Mouse (Mus musculus) liver, embryonic 15.5 days (tissue): ENCODE data around the gene Ankrd23. TPM values are rescaled to one million over a fixed set of nuclear protein-coding genes. Genes with fewer than 3 reads are reported as not detected.
A peak's percentile ranks its signal among the peaks of the same experiment; 100 is the strongest.

Experiments
- ATAC-seq: fragments of 200-750 bp; cut with Nextera tagmentation; 2 replicates; pipeline ENCODE4 v1.8.0; 2017; ENCODE audit warnings: moderate number of reproducible peaks, mild to moderate bottlenecking, moderate library complexity; ENCODE audit not compliant: insufficient read depth
- H3K27ac ChIP-seq: fragments of 300-500 bp; sonication (generic); replicated peaks from 2 replicates; pipeline ENCODE4 v1.5.1; 2015; ENCODE audit warnings: mild to moderate bottlenecking, inconsistent platforms
- H3K27me3 ChIP-seq: fragments of 300-500 bp; sonication (generic); 2 replicates; pipeline ENCODE4 v1.6.1; 2015; ENCODE audit warnings: mild to moderate bottlenecking, inconsistent platforms
- H3K36me3 ChIP-seq: fragments of 300-500 bp; sonication (generic); replicated peaks from 2 replicates; pipeline ENCODE4 v1.6.1; 2015; ENCODE audit warnings: moderate library complexity, mild to moderate bottlenecking, inconsistent platforms
- H3K4me1 ChIP-seq: fragments of 300-500 bp; sonication (generic); replicated peaks from 2 replicates; pipeline ENCODE4 v1.6.1; 2015; ENCODE audit warnings: inconsistent platforms
- H3K4me2 ChIP-seq: fragments of 300-500 bp; sonication (generic); 2 replicates; pipeline ENCODE4 v1.6.1; 2015; ENCODE audit warnings: moderate library complexity, mild to moderate bottlenecking, inconsistent platforms
- H3K4me3 ChIP-seq: fragments of 300-500 bp; sonication (generic); replicated peaks from 2 replicates; pipeline ENCODE4 v1.5.1; 2015; ENCODE audit warnings: mild to moderate bottlenecking, inconsistent platforms
- H3K9ac ChIP-seq: fragments of 300-500 bp; sonication (generic); 2 replicates; pipeline ENCODE4 v1.6.1; 2015; ENCODE audit warnings: moderate library complexity, mild to moderate bottlenecking, inconsistent platforms
- H3K9me3 ChIP-seq: fragments of 300-500 bp; sonication (generic); replicated peaks from 2 replicates; pipeline ENCODE4 v1.6.1; 2016; ENCODE audit warnings: inconsistent platforms
- WGBS: fragments of 180-500 bp; shearing (Covaris S2); methylation state at CpG from one replicate; pipeline ENCODE4 v1.1.7; 2015; ENCODE audit warnings: mixed read lengths; ENCODE audit not compliant: insufficient replicate concordance; 5-methylcytosine and 5-hydroxymethylcytosine counted together
- polyA plus RNA-seq: library from polyadenylated mRNA; unstranded; fragments of >200 nt; fragmentation: Nextera tagmentation; extraction: Ambion mirVana; gene quantifications from 2 replicates; pipeline ENCODE4 v1.2.1, GENCODE M21; 2015

Ankrd23 gene
- polyA plus RNA-seq, 1 experiment from 2014 or later = 2.3 TPM

DNA sequence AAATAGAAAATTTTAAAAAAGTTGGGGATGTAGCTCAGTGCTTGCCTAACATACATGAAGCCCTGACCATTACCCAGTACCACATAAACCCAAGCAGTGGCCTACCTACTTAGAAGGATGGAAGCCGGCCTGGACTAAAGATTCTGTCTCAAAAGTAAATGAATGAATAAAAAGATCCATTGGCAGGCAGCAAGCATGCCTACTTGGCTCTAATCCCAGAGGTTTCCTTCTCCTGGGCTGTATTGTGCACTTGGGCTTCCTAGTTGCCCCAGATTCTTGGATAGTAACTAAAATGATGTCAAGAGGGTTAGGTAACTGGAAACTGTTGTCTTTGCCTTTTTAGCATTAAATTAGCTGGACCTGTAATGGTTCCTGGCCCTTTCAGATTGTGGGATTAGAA lies 23.4 kb downstream of the Ankrd23 start:
- H3K36me3 ChIP-seq = peaks cover 14% of the 10 kb centered on the region; the same call in 1 of the 2 replicates
- peak overlapping the region; percentile 96 for H3K4me3 ChIP-seq
- 22% methylated on average over 1 of the region's 1 CpGs for WGBS
- H3K9me3 ChIP-seq = no peaks in the 10 kb centered on the region
- H3K9ac ChIP-seq = peak overlapping the region; percentile 85; the same call in 1 of the 2 replicates
- H3K27ac ChIP-seq = no peak overlapping the region
- peak overlapping the region; percentile 96 for H3K4me2 ChIP-seq
- H3K27me3 ChIP-seq = no peaks in the 10 kb centered on the region
- ATAC-seq = no peak
- peaks cover 30% of the 10 kb centered on the region for H3K4me1 ChIP-seq

DNA sequence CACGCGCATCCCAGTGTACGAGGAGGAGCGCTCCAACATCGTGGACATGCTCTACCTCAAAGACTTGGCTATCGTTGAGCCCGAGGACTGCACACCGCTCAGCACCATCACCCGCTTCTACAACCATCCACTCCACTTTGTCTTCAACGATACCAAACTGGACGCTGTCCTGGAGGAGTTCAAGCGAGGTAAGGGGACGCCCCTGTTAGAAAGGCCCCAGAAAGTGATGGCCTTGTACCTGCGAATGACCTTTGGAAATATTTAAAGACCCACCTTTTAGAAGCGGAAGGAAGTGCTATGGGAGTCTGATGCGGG lies 23.8 kb downstream of the Ankrd23 start:
- no peak for ATAC-seq
- Histone ChIP-seq H3K4me3 (peak overlapping the region; percentile 96), H3K27ac (no peak overlapping the region)

DNA sequence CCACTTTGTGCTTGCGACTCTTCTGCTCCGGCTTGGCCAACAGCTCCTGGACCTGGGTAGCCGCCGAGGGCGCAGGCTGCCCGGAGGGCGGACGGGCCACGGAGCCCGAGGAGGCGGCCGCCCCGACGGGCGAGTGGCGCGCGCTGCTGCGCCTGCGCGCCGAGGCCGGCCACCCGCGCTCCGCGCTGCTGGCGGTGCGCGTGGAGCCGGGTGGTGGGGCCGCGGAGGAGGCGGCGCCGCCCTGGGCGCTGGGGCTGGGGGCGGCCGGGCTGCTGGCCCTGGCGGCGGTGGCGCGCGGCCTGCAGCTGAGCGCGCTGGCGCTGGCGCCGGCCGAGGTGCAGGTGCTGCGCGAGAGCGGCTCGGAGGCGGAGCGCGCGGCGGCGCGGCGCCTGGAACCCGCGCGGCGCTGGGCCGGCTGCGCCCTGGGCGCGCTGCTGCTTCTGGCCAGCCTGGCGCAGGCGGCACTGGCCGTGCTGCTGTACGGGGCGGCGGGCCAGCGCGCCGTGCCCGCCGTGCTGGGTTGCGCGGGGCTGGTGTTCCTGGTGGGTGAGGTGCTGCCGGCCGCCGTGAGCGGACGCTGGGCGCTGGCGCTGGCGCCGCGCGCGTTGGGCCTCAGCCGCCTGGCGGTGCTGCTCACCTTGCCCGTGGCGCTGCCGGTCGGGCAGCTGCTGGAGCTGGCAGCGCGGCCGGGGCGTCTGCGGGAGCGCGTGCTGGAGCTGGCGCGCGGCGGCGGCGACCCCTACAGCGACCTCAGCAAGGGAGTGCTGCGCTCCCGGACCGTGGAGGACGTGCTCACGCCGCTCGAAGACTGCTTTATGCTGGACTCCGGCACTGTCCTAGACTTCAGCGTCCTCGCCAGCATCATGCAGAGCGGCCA lies 24.4 kb downstream of the Ankrd23 start:
- Histone ChIP-seq H3K4me1 (peaks cover 30% of the 10 kb centered on the region), H3K9me3 (no peaks in the 10 kb centered on the region), H3K4me2 (peak overlapping the region; percentile 96), H3K27ac (peak overlapping the region; percentile 96), H3K27me3 (no peaks in the 10 kb centered on the region), H3K36me3 (peaks cover 10% of the 10 kb centered on the region; the same call in 1 of the 2 replicates), H3K9ac (peak overlapping the region; percentile 85), H3K4me3 (peak overlapping the region; percentile 96)
- peak; percentile 50 for ATAC-seq
- WGBS = under 1% methylated on average over 111 of the region's 126 CpGs

More for the DNA sequence above, 23.8 kb downstream of the Ankrd23 start:
- Histone ChIP-seq H3K27me3 (no peaks in the 10 kb centered on the region), H3K9me3 (no peaks in the 10 kb centered on the region), H3K4me2 (peak overlapping the region; percentile 96), H3K36me3 (peaks cover 14% of the 10 kb centered on the region; the same call in 1 of the 2 replicates), H3K9ac (peak overlapping the region; percentile 85), H3K4me1 (peaks cover 30% of the 10 kb centered on the region)
- 5% methylated on average over 16 of the region's 16 CpGs for WGBS

DNA sequence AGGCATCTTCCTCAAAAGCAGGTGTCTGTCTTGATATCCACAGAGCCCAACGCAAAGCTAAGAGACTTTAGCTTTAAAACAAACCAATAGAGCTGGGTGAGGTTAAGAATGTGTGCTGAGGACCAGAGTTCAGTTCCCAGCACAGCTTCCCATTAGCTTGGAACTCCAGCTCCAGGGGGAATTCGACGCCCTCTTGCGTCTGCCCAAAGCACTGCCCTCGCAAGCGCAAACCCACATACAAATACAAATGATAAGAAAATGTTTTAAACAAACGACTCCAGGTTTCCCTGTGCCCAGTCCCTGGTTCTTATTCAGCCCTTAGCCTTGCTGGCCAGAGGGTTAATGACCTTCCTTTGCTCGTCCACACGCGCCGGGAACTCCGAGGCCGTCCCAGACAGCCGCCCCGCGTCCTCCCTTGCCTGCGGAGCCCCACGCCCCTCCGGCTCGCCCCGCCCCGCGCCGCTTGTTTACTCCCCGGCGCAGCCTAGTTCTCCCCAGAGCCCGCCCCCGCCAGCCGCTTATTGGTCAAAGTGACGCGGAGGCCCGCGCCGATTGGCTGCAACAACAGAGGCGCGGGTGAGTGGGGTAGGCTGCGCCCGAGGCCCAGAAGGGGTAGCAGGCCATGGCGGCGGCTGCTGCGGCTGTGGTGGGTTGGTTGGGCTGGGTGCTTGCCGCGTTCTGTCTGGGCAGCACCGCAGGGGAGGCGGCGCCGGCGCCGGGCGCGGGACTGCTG lies 25.2 kb downstream of the Ankrd23 start, which contains the start of gene Cnnm3:
TSS of gene Cnnm3 (plus strand) at position 579 of the 733 bp plus-strand sequence.
- Histone ChIP-seq H3K4me1 (peaks cover 30% of the 10 kb centered on the region), H3K9me3 (no peaks in the 10 kb centered on the region), H3K9ac (peak within 1 kb of the TSS; percentile 85), H3K36me3 (peaks cover 4% of the 10 kb centered on the region; the same call in 1 of the 2 replicates), H3K4me3 (peak within 1 kb of the TSS; percentile 96), H3K27ac (peak within 1 kb of the TSS; percentile 96), H3K4me2 (peak within 1 kb of the TSS; percentile 96), H3K27me3 (no peaks in the 10 kb centered on the region)
- WGBS = 1% methylated on average over 51 of the region's 51 CpGs
- ATAC-seq = peak; percentile 97

DNA sequence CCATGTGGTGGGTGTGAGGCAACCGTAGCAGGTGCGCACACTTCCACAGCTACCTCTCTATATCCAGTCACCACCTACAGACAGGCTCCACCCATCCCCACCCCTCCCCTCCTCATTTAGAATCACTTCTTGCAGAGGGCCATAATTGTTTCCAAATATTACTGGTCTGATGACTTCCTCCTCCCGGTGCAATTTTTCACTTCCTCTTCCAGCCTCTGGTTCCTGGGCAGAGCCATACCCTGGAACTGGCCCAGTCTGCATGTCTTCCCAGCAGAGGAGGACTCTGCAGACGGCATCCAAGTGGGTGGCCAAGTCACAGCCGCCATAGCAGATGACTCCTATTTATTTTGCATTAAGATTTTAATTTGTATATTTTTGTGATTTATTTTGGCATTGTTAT lies 28.4 kb downstream of the Ankrd23 start:
- WGBS = 50% methylated on average over 5 of the region's 5 CpGs
- no peaks in the 10 kb centered on the region; the same call in 1 of the 2 replicates for H3K36me3 ChIP-seq
- H3K4me2 ChIP-seq = no peak overlapping the region
- H3K27ac ChIP-seq = no peak overlapping the region
- H3K9me3 ChIP-seq = no peaks in the 10 kb centered on the region
- ATAC-seq = no peak
- no peaks in the 10 kb centered on the region for H3K27me3 ChIP-seq
- H3K9ac ChIP-seq = no peak overlapping the region
- H3K4me3 ChIP-seq = no peak overlapping the region
- H3K4me1 ChIP-seq = peaks cover 13% of the 10 kb centered on the region

DNA sequence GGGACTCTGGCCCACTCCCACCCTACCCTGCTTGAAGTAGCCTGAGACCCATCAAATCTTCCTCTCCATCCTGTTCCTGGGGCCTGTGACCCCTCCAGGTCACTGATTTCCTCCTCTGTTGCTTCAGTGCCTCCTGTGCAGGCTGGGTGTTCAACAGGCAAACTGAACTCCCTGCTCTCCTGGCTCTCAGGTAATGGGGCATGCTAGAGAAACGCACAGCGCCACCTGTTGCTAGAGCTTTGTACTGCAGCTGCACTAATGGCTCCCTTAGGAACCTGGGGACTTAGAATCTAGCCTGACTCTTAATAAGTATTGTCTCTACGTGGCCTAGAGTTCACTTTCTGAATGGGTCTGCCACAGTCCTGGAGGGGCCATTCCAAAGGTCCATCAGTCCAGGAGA lies 35.4 kb downstream of the Ankrd23 start:
- ATAC-seq = no peak
- Histone ChIP-seq H3K9ac (no peak overlapping the region), H3K27me3 (no peaks in the 10 kb centered on the region), H3K9me3 (no peaks in the 10 kb centered on the region), H3K4me3 (no peak overlapping the region), H3K36me3 (no peaks in the 10 kb centered on the region; the same call in 1 of the 2 replicates), H3K4me1 (no peaks in the 10 kb centered on the region), H3K27ac (no peak overlapping the region), H3K4me2 (no peak overlapping the region)
- WGBS = 2% methylated on average over 3 of the region's 3 CpGs

DNA sequence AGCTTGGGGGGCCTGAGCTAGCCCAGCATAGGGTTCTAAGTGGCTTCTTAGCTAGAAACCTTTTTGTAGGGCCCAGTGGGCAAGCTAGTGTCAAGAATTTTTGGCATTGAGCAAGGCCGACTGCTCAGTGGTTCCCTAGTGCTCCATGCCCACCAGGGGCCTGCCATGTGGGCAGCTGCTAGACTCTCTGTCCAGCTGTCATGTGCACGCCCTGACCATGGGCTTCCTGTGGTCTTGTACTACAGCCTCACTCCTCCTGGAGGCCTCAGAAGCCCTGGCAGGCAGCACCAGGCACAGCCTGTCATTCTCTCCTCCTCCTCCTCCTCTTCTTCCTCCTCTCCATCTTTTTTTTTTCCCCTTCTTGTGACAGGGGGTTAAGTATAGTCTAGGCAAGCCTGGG lies 39.4 kb downstream of the Ankrd23 start:
- ATAC-seq = no peak
- Histone ChIP-seq H3K9me3 (no peaks in the 10 kb centered on the region), H3K4me3 (no peak overlapping the region), H3K36me3 (no peaks in the 10 kb centered on the region), H3K9ac (no peak overlapping the region), H3K4me1 (no peaks in the 10 kb centered on the region), H3K27me3 (no peaks in the 10 kb centered on the region), H3K4me2 (no peak overlapping the region), H3K27ac (no peak overlapping the region)
- 51% methylated on average over 2 of the region's 2 CpGs for WGBS

DNA sequence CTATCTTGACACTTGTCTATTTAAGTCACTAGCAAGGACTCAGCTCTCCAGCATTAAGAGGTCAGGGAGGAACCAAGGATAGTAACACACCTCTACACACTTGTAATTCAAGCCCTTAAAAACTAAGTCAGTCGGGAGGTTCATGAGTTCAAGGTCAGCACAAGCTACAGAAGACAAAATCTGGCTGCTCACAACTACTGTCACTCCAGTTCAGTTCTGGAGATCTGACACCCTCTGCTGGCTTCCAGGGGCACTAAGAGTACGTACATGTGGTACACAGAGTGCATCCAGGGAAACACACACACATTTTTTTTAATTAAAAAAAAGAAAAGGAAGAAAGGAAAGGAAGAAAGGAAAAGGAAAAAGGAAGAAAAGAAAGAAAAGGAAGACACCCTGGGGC lies 40.0 kb downstream of the Ankrd23 start:
- Histone ChIP-seq H3K27ac (no peak overlapping the region), H3K9ac (no peak overlapping the region), H3K4me1 (no peaks in the 10 kb centered on the region), H3K27me3 (no peaks in the 10 kb centered on the region), H3K9me3 (no peaks in the 10 kb centered on the region), H3K36me3 (no peaks in the 10 kb centered on the region), H3K4me3 (no peak overlapping the region), H3K4me2 (no peak overlapping the region)
- ATAC-seq = no peak
- 49% methylated on average over 2 of the region's 2 CpGs for WGBS

DNA sequence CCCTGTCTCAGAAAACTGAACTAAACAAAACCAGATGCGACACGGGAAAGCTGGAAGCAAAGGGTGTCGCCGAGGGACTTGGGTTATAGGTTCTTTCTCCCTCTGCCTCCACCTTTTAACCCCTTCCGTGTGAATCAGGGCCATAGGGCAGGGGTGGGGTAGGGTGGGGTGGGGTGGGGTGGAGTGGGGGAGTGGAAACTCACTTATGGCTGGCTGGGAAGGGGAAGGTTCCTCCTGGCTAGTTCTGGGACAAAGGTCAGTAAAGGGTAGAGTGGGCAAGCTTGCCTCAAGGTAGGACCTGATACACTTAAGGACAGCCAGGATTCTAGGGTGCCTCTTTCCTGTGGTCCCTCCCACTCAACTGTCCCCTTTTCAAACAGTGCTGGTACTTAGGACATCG lies 43.4 kb downstream of the Ankrd23 start:
- Histone ChIP-seq H3K9ac (no peak overlapping the region), H3K4me2 (no peak overlapping the region), H3K9me3 (no peaks in the 10 kb centered on the region), H3K4me3 (no peak overlapping the region), H3K27ac (no peak overlapping the region), H3K27me3 (no peaks in the 10 kb centered on the region), H3K36me3 (no peaks in the 10 kb centered on the region), H3K4me1 (no peaks in the 10 kb centered on the region)
- no peak for ATAC-seq
- 70% methylated on average over 6 of the region's 6 CpGs for WGBS

DNA sequence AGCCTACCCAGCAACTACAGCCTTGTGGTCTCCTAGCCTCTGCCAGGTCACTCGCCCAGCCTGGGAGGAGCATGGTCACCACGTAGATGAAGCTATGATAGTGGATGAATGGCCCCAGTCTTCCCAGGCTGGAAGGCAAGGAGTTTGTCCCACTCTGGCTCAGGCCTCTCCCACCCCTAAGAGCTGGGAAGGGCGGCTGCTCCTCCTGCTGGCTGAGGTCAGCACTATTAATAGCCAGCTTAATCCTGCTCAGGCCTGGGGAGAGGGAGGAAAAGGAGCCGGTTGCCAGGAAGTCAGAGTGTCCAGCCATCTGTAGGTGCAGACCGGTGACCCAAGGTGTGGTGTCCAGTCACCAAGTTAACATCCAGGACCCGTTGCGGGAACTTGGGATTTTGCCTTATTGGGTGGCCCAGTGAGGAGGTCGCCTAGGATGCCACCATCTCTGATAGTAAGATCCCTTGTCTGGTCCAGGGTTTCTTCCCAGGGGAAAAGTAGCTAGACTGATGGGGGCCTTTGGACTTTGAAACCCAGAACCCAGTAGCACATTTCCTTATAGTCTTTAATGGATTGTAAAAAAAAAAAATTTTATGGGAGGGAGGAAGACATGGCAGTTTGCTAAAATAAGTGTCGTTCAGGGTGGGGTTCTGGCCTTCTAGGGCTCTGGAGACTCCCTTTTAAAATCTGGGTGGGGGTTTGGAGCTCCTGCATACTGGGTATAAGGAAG lies 44.1 kb downstream of the Ankrd23 start:
- ATAC-seq = no peak
- no peaks in the 10 kb centered on the region for H3K9me3 ChIP-seq
- no peak overlapping the region for H3K9ac ChIP-seq

DNA sequence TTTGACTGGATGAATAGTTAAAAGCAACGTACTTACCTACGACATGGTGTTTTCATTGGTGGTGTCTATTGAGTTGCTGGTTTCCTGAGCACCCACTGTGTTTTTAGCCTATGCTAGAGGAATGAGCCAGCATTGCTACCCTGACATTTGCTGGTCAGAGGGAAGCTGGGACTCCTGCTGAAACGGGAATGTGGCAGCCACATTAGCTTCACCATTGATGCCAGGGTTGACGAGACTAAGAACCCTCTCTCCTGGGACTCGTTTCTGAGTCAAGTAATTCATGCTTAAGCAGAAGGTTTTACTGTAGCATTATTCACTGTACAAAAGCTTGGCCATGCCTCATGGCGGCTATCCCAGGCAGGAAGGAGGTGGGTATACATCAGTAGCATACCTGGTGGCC lies 47.0 kb downstream of the Ankrd23 start:
- Histone ChIP-seq H3K36me3 (no peaks in the 10 kb centered on the region), H3K9me3 (no peaks in the 10 kb centered on the region), H3K4me3 (no peak overlapping the region), H3K27ac (no peak overlapping the region), H3K4me1 (no peaks in the 10 kb centered on the region), H3K4me2 (no peak overlapping the region), H3K27me3 (no peaks in the 10 kb centered on the region), H3K9ac (no peak overlapping the region)
- 64% methylated on average over 6 of the region's 6 CpGs for WGBS
- no peak for ATAC-seq

More for the DNA sequence above, 44.1 kb downstream of the Ankrd23 start:
- Histone ChIP-seq H3K4me3 (no peak overlapping the region), H3K4me2 (no peak overlapping the region), H3K4me1 (no peaks in the 10 kb centered on the region), H3K27me3 (no peaks in the 10 kb centered on the region), H3K36me3 (no peaks in the 10 kb centered on the region), H3K27ac (no peak overlapping the region)
- 51% methylated on average over 9 of the region's 9 CpGs for WGBS
